Mouse (Mus musculus) c-Kit-positive CD71-negative TER-119-negative erythroid progenitor cells, embryonic 14.5 days (primary cell): ENCODE results near the gene Npy4r.
A peak's percentile ranks its signal among the peaks of the same experiment; 100 is the strongest.

Experiments
- DNase-seq: peaks from one replicate; pipeline ENCODE4 v3.0.0-alpha.2; 2013; ENCODE audit warnings: low read depth

The Npy4r gene

DNA sequence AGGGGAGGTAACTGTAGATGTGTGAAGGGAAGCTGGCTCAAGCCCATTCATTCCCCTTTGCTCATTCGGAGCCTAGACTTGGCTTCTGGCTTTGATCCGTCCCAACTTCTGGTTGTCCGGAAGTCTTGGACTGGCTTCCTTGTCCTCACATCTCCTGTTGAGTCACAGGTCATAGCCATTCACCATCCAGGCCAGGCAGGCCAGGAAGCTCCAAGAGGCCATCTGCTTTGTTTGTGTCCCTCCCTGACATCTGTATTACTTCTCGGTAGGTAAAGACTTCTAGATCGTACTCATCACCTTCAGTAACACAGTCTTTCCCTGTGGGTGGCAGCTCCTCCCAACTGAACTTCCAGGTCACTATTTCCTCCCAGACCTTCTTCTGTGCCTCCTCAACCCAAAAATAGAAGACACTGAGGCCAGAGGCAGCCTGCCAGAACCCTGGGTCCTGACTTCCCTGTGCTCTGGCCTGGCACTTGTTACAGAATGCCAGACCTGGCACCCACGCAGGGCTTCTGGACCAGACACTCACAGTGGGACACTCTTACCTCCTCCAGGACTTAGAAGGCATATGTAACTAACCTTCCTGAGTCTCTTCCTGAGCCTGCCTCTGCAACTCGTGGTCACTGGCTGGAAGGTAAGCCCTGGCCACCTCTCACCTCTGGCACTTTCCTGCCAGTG lies 33.1 kb downstream of the Npy4r start:
- DNase-seq: no peak

DNA sequence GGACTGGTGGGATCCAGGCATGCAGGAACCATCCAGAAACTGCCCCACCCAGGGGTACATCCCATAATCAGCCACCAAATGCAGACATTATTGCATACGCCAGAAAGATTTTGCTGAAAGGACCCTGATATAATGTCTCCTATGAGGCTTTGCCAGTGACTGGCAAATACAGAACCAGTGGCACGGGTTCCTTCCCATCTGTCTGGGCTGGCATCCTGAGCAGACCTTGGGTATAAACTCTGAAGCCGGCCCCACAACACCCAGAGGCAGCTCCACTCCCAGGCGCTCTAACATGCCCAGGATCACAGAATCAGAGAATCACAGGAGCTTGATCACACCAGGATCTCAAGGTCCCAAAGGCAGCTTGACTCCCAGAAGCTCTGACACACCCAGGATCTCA lies 38.0 kb downstream of the Npy4r start:
- DNase-seq: no peak

DNA sequence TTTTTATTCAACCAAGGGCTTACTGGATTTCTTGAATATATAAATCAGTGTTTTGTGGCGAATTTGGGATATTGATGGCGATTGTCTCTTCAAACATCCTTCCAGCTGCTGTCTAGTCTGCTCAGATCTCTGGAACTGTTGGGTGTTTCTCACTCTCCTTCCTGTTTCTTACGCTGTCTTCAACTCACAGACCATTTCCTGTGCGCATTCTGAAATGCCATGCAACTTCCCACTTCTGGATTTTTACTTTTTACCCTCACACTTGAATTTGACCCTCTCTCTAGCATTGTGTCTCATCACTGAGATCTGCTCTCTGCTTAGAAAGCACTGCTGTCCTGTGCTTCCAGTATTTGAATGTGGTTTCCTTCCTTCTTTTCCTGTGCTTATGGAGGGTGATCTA lies 44.7 kb downstream of the Npy4r start:
- no peak for DNase-seq

DNA sequence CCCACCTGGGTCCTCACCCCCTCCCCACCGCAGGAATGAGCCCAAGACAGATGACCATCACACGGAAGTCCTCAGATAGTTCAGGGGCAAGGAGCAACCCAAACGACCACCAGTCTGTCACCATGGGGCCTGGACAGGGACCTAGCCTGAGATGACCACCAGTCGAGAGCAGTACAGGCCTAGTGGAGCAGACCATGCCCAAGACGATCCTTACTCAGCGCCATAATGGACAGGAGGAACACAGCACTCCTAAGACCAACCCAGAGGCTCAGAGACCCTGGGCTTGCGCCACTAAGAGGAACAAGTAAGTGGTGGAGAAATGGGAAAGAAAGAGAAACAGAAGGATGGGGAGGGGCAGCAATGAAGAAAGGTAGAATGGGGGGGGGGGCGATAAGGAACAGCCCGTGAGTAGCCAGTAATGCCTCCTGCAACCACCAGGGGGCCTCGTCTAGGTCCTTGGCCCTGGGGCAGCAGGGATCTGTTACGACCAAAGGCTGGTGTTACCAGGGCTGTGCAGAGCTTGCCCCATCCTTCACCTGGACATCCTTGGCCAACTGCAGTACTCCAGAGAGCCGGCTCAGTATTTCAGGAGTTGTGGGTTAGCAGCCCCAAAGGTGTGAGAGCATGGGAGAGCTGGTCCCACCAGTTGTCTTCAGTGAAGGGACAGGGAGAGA lies 45.8 kb downstream of the Npy4r start:
- DNase-seq: no peak

DNA sequence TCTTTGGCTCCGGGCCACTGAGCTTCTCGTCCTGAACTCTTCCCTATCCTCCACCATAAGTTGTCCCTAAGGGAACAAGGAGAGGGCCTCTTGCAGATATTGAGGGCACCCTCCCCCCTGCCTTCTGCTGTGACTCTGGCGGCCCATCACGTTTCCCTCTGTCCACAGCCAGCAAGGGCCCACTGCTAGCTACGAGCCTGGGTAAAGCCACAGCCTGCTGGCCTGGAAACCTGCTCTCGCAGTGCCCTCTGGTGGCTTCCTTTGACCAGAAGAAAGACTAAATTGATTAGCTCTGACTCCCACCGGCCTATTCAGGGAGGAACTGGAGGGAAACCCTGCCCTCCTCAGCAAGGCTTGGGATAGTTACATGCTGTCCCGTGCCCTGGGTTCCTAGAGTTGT lies 47.4 kb downstream of the Npy4r start:
- peak; percentile 23 for DNase-seq

DNA sequence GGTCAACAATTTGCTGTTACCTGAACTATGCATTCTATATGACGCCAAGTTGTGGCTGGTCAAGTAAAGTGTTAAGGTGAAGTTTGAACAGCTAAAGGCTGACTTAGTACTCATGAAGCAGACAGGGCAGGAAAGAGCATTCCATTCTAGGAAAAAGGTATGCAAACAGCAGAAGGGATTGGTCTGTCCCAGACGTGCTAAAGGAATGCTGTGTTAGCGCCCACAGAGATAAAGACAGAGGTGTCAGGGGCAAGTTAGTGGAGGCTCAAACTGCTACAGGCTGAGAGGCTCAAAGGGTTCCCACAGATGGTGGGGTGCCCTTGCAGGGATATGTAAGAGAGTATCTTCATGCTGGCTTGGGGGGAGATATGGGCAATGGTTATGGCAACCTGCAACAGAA lies 48.4 kb downstream of the Npy4r start:
- DNase-seq: no peak

DNA sequence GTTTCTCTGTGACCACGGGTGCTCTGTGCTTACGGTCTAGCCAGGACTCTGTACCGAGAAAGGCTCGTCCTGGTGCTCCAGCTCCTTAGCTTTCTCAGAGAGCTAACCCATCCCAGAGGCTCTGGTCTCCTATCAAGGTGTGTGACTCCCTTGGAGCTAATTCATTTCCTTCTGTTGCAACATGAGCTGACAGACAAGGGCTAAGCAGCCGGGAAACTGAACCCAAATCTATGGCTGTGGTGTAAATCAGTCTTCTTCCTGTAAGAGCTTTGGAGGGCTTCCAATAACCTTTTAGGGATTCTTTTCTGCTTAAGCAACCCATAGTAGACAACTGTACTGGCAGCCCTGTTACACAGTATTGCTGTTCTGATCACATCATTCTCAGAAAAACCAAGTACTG lies 49.7 kb downstream of the Npy4r start, which contains the start of gene A630023A22Rik:
Gene A630023A22Rik, minus strand, starts transcription at position 154 of the 400 bp plus-strand sequence.
- DNase-seq: no peak

DNA sequence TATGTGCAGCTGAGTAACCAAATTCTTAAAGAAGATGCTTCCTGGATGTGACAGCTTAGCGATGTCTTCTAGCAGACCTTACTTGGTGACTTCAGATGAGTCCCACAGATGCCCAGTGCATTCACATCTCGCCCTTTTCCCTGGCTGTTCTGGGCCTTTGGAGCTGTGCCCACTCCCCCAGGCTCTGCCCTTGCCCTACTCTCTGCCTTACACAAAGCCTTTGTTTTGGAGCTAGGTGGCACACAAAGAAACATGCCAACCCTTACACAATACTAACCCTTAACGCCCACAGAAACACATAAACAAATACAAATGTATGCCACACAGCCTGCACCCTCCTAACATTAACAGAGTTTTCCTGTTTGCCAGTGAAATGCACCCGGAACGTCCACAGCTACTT lies 56.1 kb downstream of the Npy4r start:
- DNase-seq: no peak
